Mouse (Mus musculus) forebrain, embryonic 14.5 days (tissue): ENCODE data around the gene Nagpa. TPM values are rescaled to one million over a fixed set of nuclear protein-coding genes. Genes with fewer than 3 reads are reported as not detected.
"Not testable (repeated sequence)": the region's sequence is repeated elsewhere in the genome, so short reads cannot be mapped to it uniquely, and the experiment has no call there.

Experiments used
- ATAC-seq: fragments of 200-750 bp; cut with Nextera tagmentation; 2 replicates; pipeline ENCODE4 v1.8.0; 2017; ENCODE audit warnings: mild to moderate bottlenecking, moderate library complexity
- DNase-seq: peaks from one replicate; pipeline ENCODE4 v3.0.0-alpha.2; 2015; ENCODE audit warnings: low spot score
- H3K27ac ChIP-seq: fragments of 300-500 bp; sonication (generic); 2 replicates; pipeline ENCODE4 v1.5.1; 2014; ENCODE audit warnings: low read depth, mild to moderate bottlenecking, control low read depth, low read length, moderate library complexity
- H3K27me3 ChIP-seq: fragments of 300-500 bp; sonication (generic); replicated peaks from 2 replicates; pipeline ENCODE4 v1.6.1; 2014; ENCODE audit warnings: low read length, control low read depth, mixed read lengths; ENCODE audit not compliant: control insufficient read depth, insufficient read depth
- H3K36me3 ChIP-seq: fragments of 300-500 bp; sonication (generic); 2 replicates; pipeline ENCODE4 v1.6.1; 2014; ENCODE audit warnings: low read length, control low read depth; ENCODE audit not compliant: control insufficient read depth, insufficient read depth
- H3K4me1 ChIP-seq: fragments of 300-500 bp; sonication (generic); 2 replicates; pipeline ENCODE4 v1.6.1; 2014; ENCODE audit warnings: antibody characterized with exemption, low read length, control low read depth; ENCODE audit not compliant: control insufficient read depth, insufficient read depth
- H3K4me2 ChIP-seq: fragments of 300-500 bp; sonication (generic); 2 replicates; pipeline ENCODE4 v1.6.1; 2014; ENCODE audit warnings: mild to moderate bottlenecking, control low read depth, low read length
- H3K4me3 ChIP-seq: fragments of 300-500 bp; sonication (generic); 2 replicates; pipeline ENCODE4 v1.5.1; 2014; ENCODE audit warnings: low read depth, low read length, control low read depth
- H3K9ac ChIP-seq: fragments of 300-500 bp; sonication (generic); 2 replicates; pipeline ENCODE4 v1.6.1; 2014; ENCODE audit warnings: mild to moderate bottlenecking, low read length, control low read depth, moderate library complexity
- H3K9me3 ChIP-seq: fragments of 300-500 bp; sonication (generic); replicated peaks from 2 replicates; pipeline ENCODE4 v1.6.1; 2016; ENCODE audit warnings: low read length, control low read depth, mixed read lengths; ENCODE audit not compliant: control insufficient read depth
- WGBS: fragments of 180-500 bp; shearing (Covaris S2); extraction: QIAGEN DNeasy Blood & Tissue Kit; methylation state at CpG from one replicate; pipeline ENCODE4 v1.1.7; 2014; 5-methylcytosine and 5-hydroxymethylcytosine counted together
- polyA plus RNA-seq: library from polyadenylated mRNA; unstranded; fragments of >200 nt; fragmentation: Nextera tagmentation; extraction: Ambion mirVana; gene quantifications from 2 replicates; pipeline ENCODE4 v1.2.1, GENCODE M21; 2014

Gene Nagpa
- polyA plus RNA-seq, 1 experiment from 2014 or later = 8.1 TPM

DNA sequence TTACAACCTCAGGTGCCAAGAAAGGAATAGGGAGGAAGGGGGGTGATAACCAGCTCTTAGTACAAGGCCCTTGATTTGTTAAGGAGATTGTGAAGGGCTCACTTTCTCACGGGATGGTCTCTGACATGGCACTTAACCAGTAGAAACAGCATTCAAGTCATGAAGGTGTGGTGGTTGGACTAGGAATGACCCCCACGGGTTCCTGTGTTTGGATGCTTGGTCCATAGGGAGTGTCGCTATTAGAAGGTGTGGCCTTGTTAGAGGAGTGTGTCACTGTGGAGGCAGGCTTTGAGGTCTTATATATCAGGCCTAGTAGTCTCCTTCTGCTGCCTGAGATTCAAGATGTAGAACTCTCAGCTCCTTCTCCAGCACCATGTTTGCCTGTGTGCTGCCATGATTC lies 24.3 kb upstream of the Nagpa start:
- not testable (repeated sequence) for H3K9me3 ChIP-seq, H3K9ac ChIP-seq, H3K4me3 ChIP-seq, H3K4me1 ChIP-seq, H3K4me2 ChIP-seq, H3K36me3 ChIP-seq, H3K27me3 ChIP-seq, DNase-seq, ATAC-seq, H3K27ac ChIP-seq
- WGBS = 87% methylated on average over 3 of the region's 3 CpGs

DNA sequence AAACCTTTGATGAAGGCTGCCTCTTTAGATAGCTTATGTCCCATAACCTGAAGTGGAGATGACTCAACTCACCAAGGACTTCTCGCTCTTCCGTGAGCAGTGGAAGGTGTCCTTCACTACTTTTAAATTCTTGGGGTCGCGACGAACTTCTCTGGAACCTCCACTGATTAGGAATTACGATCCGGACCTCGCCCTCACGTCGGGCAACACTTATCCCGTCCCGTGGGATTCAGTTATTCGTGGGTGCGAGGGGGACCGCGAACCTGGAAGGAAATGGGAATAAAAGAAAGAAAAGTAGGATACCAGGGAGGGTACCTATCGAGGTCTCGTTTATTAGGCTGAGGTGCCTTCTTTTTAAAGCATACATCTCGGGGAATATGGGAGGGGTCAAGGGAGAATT lies 23.7 kb upstream of the Nagpa start:
- not testable (repeated sequence) for H3K36me3 ChIP-seq, H3K9me3 ChIP-seq, H3K4me3 ChIP-seq, ATAC-seq, H3K9ac ChIP-seq, DNase-seq, H3K27me3 ChIP-seq, H3K4me2 ChIP-seq, H3K4me1 ChIP-seq, H3K27ac ChIP-seq
- 83% methylated on average over 19 of the region's 19 CpGs for WGBS

DNA sequence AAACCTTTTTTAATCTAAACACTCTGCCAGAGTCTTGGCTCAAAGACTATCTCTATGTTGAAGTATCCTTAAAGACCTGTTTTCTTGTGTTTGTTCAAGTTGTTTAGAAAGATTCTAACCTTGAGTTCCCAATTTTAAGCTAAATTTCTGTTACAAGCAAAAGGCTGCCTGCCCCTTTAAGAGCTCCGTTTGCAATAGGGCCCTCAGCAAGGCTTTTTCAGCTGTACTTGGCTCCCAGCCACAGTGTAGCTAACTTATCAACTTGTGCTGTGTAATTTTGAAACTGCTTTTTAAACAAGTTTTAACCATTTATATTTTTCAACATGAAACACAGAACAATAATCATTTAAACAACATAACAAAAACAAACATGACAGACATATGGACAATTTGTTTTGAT lies 22.7 kb upstream of the Nagpa start:
- not testable (repeated sequence) for ATAC-seq
- 3% methylated on average over 1 of the region's 1 CpGs for WGBS

DNA sequence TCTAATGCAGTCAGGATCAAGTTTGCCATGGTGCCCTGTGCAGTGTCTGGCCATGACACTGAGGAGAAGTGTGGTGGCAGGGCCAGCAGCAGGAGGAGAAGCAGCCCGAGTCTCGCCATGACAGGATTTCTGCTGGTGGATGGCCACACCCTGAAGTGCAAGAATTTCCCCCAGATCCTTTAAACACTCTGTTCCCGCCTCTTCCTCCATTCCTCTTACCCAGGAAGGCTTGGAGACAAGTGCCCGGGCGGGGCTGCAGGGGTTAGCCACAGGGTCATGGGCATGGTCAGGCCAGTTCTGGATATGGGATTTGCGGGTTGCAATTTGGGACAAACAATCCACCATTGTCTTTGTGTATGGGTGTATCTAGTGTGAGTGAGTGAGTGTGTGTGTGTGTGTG lies 18.3 kb upstream of the Nagpa start, which contains the start of gene AU021092:
TSS of gene AU021092 (minus strand) at position 160 of the 400 bp plus-strand sequence.
- no peaks in the 10 kb centered on the region for H3K27me3 ChIP-seq
- H3K4me1 ChIP-seq = no peaks in the 10 kb centered on the region
- no peak within 1 kb of the TSS for H3K9ac ChIP-seq
- no peaks in the 10 kb centered on the region for H3K36me3 ChIP-seq
- no peak for ATAC-seq
- no peak for DNase-seq
- H3K27ac ChIP-seq = no peak within 1 kb of the TSS
- WGBS = 75% methylated on average over 6 of the region's 6 CpGs
- H3K9me3 ChIP-seq = no peaks in the 10 kb centered on the region
- H3K4me2 ChIP-seq = no peak within 1 kb of the TSS
- no peak within 1 kb of the TSS for H3K4me3 ChIP-seq

More for the DNA sequence above, 22.7 kb upstream of the Nagpa start:
- H3K9ac ChIP-seq, H3K27me3 ChIP-seq, DNase-seq, H3K36me3 ChIP-seq, H3K4me1 ChIP-seq, H3K4me3 ChIP-seq, H3K9me3 ChIP-seq, H3K27ac ChIP-seq, H3K4me2 ChIP-seq: not testable (repeated sequence)

DNA sequence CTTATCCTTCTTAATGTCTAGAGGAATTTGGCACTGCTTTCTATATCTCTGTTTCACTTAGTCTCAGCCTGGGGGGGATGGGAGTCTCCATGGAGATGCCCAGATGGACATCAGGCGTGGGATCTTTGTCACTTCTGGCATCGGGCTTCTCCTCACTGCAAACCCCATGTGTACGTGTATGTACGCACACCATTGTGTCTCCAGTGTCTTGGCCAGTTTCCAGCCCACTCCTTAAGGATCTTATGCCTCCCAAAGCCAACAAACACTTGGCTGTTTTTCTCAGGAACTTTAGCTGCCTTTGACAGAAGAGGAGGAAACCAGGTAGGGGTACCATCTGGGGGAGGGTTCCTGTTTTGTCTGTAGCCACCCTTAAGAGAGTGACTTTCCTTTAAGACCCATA lies 17.6 kb upstream of the Nagpa start:
- H3K9ac ChIP-seq = no peak overlapping the region
- no peaks in the 10 kb centered on the region for H3K27me3 ChIP-seq
- no peaks in the 10 kb centered on the region for H3K36me3 ChIP-seq
- WGBS = 49% methylated on average over 4 of the region's 4 CpGs
- no peak overlapping the region for H3K4me3 ChIP-seq
- DNase-seq (no peak), ATAC-seq (no peak)
- H3K9me3 ChIP-seq = no peaks in the 10 kb centered on the region
- no peak overlapping the region for H3K4me2 ChIP-seq
- H3K27ac ChIP-seq = no peak overlapping the region
- no peaks in the 10 kb centered on the region for H3K4me1 ChIP-seq

DNA sequence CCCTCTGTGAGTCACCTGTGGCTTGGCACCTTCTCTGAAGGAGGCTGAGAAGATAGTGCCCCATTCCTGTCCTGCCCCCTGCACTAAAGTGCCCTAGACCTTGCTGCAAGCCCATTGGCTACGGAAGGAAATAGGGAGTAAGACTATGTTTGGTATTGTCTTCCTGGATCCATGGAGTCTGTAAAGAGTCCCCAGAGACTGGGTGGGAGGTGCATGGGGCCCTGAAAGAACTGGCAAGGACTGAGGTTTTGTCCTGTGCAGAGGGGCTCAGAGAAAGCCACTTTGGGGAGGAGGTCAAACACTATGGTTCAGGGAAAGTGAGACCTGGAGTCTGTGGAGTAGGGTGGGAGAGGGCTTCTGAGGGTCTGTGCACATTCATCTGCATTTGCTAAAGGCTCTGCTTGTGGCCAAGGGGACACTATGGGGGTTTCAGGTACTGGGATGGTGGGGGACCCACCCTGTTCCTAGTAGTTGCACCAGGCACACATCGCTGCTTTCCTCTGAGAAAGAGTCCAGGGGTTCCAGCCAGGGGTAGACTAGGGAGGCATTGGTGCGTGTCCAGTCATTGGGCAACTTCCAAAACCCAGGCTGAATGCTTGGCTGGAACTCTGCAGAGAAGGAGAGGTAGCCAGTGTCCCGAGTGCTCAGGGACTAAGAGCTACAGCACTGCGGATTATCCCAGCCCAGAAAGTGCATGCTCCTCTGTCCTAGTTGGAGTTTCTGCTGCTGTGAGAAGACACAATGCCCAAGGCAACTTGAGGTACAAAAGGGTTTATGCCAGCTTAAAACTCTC lies 13.7 kb upstream of the Nagpa start:
- Histone ChIP-seq H3K4me2 (no peak overlapping the region), H3K4me1 (no peaks in the 10 kb centered on the region), H3K27me3 (no peaks in the 10 kb centered on the region), H3K9me3 (no peaks in the 10 kb centered on the region), H3K27ac (no peak overlapping the region), H3K9ac (no peak overlapping the region), H3K4me3 (no peak overlapping the region), H3K36me3 (no peaks in the 10 kb centered on the region)
- 60% methylated on average over 5 of the region's 5 CpGs for WGBS
- DNase-seq = no peak
- ATAC-seq = no peak

DNA sequence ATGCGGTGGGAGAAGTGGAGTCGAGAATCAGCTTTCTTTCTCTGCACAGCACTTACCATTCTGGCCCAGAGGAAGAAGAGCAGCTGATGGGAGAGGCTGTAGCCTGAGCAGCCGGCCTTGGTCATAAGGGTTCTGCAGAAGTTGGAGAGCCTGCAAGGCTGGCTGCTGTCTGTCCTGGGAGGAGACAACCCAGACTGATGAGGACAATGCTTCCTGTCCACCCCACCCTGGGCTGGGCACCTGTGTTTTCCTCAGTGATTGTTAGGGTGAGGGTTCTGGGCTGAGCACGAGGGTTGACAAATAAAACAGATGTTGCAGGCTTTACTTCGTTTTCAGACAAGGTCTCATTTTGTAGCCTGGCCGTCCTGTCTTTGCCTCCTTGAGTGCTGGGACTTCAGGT lies 12.9 kb upstream of the Nagpa start:
- DNase-seq (no peak), ATAC-seq (no peak)
- Histone ChIP-seq H3K36me3 (no peaks in the 10 kb centered on the region), H3K9ac (no peak overlapping the region), H3K9me3 (no peaks in the 10 kb centered on the region), H3K4me3 (no peak overlapping the region), H3K27me3 (no peaks in the 10 kb centered on the region), H3K27ac (no peak overlapping the region), H3K4me1 (no peaks in the 10 kb centered on the region), H3K4me2 (no peak overlapping the region)
- WGBS = 70% methylated on average over 6 of the region's 6 CpGs

DNA sequence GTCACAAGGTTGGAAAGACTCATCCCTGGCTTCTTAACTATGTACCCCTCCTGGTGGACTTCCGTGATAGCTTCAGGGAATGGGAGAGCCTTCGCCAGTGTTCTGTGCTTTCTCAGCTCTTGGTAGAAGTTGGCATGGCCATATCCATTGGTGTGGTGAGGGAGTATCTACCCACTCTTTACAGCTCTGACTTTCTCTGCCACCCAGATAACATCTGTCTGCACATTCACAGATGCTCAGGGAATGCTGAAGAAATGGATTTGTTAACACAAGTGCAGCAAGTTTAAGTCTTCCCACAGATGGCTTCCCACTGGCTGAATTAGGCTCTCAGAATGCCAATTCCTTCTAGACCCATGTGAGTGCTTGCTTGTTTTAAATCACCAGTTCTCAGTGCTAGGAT lies 10.3 kb upstream of the Nagpa start:
- no peaks in the 10 kb centered on the region for H3K27me3 ChIP-seq
- H3K9ac ChIP-seq = no peak overlapping the region
- 84% methylated on average over 2 of the region's 2 CpGs for WGBS
- H3K4me1 ChIP-seq = no peaks in the 10 kb centered on the region
- ATAC-seq (no peak), DNase-seq (no peak)
- no peaks in the 10 kb centered on the region for H3K36me3 ChIP-seq
- H3K4me3 ChIP-seq = no peak overlapping the region
- no peak overlapping the region for H3K27ac ChIP-seq
- no peak overlapping the region for H3K4me2 ChIP-seq
- H3K9me3 ChIP-seq = no peaks in the 10 kb centered on the region

DNA sequence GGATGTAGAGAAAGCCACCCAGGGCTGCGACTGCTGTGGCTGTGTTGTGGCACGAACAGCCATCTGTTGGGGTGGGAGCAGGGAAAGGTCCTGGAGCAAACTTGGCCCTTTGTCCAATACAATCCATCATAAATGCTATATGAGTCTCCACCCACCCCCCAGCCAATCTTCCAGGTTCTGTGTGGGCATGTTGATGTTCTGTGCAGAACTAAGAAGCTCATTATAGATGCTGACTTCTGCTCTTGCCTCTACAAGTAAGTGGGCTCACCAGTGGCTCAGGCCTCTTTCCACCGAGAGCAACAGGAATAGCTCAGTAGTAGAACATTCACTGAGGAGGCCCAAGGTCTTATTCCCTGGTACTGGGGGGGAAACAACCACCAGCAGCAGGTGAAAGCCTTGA lies 8.3 kb upstream of the Nagpa start:
- no peaks in the 10 kb centered on the region for H3K4me1 ChIP-seq
- H3K36me3 ChIP-seq = no peaks in the 10 kb centered on the region
- no peak overlapping the region for H3K9ac ChIP-seq
- H3K4me3 ChIP-seq = no peak overlapping the region
- DNase-seq (no peak), ATAC-seq (no peak)
- WGBS = 85% methylated on average over 3 of the region's 3 CpGs
- no peak overlapping the region for H3K4me2 ChIP-seq
- H3K27me3 ChIP-seq = no peaks in the 10 kb centered on the region
- H3K27ac ChIP-seq = no peak overlapping the region
- H3K9me3 ChIP-seq = no peaks in the 10 kb centered on the region
